Mouse (Mus musculus) hindbrain, embryonic 16.5 days (tissue): ENCODE data around the gene C1qa. TPM values are rescaled to one million over a fixed set of nuclear protein-coding genes. Genes with fewer than 3 reads are reported as not detected.

Source experiments
- ATAC-seq: fragments of 200-750 bp; cut with Nextera tagmentation; 2 replicates; pipeline ENCODE4 v1.8.0; 2017; ENCODE audit warnings: moderate TSS enrichment, moderate library complexity
- H3K27ac ChIP-seq: fragments of 300-500 bp; sonication (generic); 2 replicates; pipeline ENCODE4 v1.5.1; 2014; ENCODE audit warnings: low read depth, mild to moderate bottlenecking, control low read depth, low read length, moderate library complexity
- H3K27me3 ChIP-seq: fragments of 300-500 bp; sonication (generic); replicated peaks from 2 replicates; pipeline ENCODE4 v1.6.1; 2014; ENCODE audit warnings: low read length; ENCODE audit not compliant: control insufficient read depth, insufficient read depth
- H3K36me3 ChIP-seq: fragments of 300-500 bp; sonication (generic); 2 replicates; pipeline ENCODE4 v1.6.1; 2014; ENCODE audit warnings: mild to moderate bottlenecking, low read length, moderate library complexity, mixed read lengths; ENCODE audit not compliant: control insufficient read depth, insufficient read depth
- H3K4me1 ChIP-seq: fragments of 300-500 bp; sonication (generic); 2 replicates; pipeline ENCODE4 v1.6.1; 2014; ENCODE audit warnings: low read depth, low read length; ENCODE audit not compliant: control insufficient read depth, insufficient read depth
- H3K4me2 ChIP-seq: fragments of 300-500 bp; sonication (generic); 2 replicates; pipeline ENCODE4 v1.6.1; 2014; ENCODE audit warnings: mild to moderate bottlenecking, low read length, control low read depth, moderate library complexity
- H3K4me3 ChIP-seq: fragments of 300-500 bp; sonication (generic); 2 replicates; pipeline ENCODE4 v1.5.1; 2014; ENCODE audit warnings: mild to moderate bottlenecking, low read length, control low read depth, moderate library complexity
- H3K9ac ChIP-seq: fragments of 300-500 bp; sonication (generic); 2 replicates; pipeline ENCODE4 v1.6.1; 2014; ENCODE audit warnings: low read depth, mild to moderate bottlenecking, control low read depth, low read length, moderate library complexity
- H3K9me3 ChIP-seq: fragments of 300-500 bp; sonication (generic); 2 replicates; pipeline ENCODE4 v1.6.1; 2014; ENCODE audit warnings: mild to moderate bottlenecking, low read length, moderate library complexity; ENCODE audit not compliant: control insufficient read depth
- WGBS: fragments of 180-500 bp; shearing (Covaris S2); extraction: QIAGEN DNeasy Blood & Tissue Kit; methylation state at CpG from one replicate; pipeline ENCODE4 v1.1.7; 2014; 5-methylcytosine and 5-hydroxymethylcytosine counted together
- polyA plus RNA-seq: library from polyadenylated mRNA; unstranded; fragments of >200 nt; fragmentation: Nextera tagmentation; extraction: Ambion mirVana; gene quantifications from 2 replicates; pipeline ENCODE4 v1.2.1, GENCODE M21; 2015

C1qa gene
- polyA plus RNA-seq, 1 experiment from 2014 or later: 36.8 TPM

- no peak for ATAC-seq
- Histone ChIP-seq H3K36me3 (peaks cover 6% of the 10 kb centered on the region; the same call in 1 of the 2 replicates), H3K9ac (no peak overlapping the region), H3K27me3 (no peaks in the 10 kb centered on the region), H3K9me3 (no peaks in the 10 kb centered on the region), H3K4me3 (no peak overlapping the region), H3K27ac (no peak overlapping the region), H3K4me1 (peaks cover 7% of the 10 kb centered on the region), H3K4me2 (no peak overlapping the region)
- WGBS: 90% methylated on average over 8 of the region's 8 CpGs
Measured at GRCm38 (mm10) chr4:136930474-136930873, 31.9 kb upstream of the C1qa start.

DNA sequence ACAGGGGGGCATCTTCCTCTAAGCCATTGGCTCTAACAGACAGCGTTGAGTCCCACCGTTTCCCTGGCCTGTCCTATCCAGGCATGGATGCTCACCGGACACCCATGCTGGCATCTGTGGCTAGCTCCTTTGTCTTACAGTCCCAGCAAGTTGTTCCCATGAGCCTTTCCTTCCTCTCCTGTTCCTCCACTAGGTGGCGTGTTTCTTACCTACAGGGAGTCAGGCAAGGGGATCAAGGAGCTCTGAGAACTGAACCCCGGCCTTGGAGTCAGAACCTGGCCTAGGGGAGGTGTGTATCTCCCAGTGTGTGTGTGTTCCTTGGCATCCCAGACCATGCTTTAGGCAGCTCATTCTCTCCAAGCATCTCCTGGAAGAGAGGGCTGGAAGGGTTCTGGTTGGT, 30.3 kb upstream of the C1qa start:
- H3K4me2 ChIP-seq: no peak overlapping the region

DNA sequence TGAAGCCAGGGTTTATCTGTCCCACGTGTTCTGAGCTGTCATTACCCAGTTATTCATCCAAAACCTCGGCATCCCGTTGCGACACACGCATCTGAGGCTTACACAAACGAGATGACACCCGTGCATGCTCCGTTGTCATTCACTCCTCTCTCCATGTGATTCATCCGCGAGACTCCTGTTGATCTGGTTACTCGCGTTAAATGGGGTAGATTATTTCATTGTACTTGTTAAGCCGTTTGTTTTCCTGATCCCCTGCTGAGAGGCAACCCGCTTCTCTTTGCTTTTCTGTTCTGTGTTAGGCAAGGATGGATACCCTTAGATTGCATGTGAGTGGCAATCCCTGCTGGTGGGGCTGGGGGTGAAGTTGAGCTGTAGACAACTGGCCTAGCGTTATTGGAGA, 27.2 kb upstream of the C1qa start:
- H3K27me3 ChIP-seq: no peaks in the 10 kb centered on the region; the same call in none of the 2 replicates
- 6% methylated on average over 15 of the region's 15 CpGs for WGBS
- H3K27ac ChIP-seq: no peak overlapping the region
- H3K36me3 ChIP-seq: no peaks in the 10 kb centered on the region
- no peak overlapping the region for H3K9ac ChIP-seq
- no peak overlapping the region for H3K4me3 ChIP-seq
- 0 out of 2 replicates have a peak overlapping the region, but pooled peaks have one; percentile 2 for H3K4me2 ChIP-seq
- ATAC-seq: no peak
- peaks cover 4% of the 10 kb centered on the region; the same call in 1 of the 2 replicates for H3K4me1 ChIP-seq
- H3K9me3 ChIP-seq: no peaks in the 10 kb centered on the region

More for the DNA sequence above, 30.3 kb upstream of the C1qa start:
- Histone ChIP-seq H3K9me3 (no peaks in the 10 kb centered on the region), H3K4me3 (no peak overlapping the region), H3K27ac (no peak overlapping the region), H3K4me1 (peaks cover 4% of the 10 kb centered on the region; the same call in 1 of the 2 replicates), H3K9ac (no peak overlapping the region), H3K27me3 (no peaks in the 10 kb centered on the region; the same call in none of the 2 replicates), H3K36me3 (peaks cover 6% of the 10 kb centered on the region; the same call in 1 of the 2 replicates)
- no peak for ATAC-seq
- 8% methylated on average over 5 of the region's 5 CpGs for WGBS

DNA sequence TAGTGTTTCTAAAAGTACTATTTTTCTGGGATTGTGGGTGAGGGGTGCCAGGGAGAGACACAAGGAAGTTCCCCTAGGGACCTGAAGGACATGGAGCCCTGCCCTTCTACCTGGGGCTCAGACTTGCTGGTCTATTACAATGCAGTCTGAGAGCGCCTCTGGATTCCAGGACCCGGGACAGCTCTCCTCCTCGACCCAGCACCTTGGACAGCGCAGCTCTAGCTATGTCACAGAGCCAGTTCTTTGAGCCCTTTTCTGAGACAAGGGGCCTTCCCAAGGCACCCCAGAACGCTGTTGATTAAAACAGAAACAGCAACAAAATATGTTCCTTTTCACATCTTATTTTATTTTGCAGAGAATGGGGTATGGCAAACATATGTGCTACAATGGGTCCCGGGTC, 25.9 kb upstream of the C1qa start:
- Histone ChIP-seq H3K27me3 (no peaks in the 10 kb centered on the region; the same call in none of the 2 replicates), H3K9ac (no peak overlapping the region), H3K4me3 (no peak overlapping the region), H3K9me3 (no peaks in the 10 kb centered on the region), H3K4me1 (peaks cover 4% of the 10 kb centered on the region; the same call in 1 of the 2 replicates), H3K27ac (no peak overlapping the region), H3K36me3 (no peaks in the 10 kb centered on the region), H3K4me2 (no peak overlapping the region)
- WGBS: 12% methylated on average over 6 of the region's 6 CpGs
- no peak for ATAC-seq

DNA sequence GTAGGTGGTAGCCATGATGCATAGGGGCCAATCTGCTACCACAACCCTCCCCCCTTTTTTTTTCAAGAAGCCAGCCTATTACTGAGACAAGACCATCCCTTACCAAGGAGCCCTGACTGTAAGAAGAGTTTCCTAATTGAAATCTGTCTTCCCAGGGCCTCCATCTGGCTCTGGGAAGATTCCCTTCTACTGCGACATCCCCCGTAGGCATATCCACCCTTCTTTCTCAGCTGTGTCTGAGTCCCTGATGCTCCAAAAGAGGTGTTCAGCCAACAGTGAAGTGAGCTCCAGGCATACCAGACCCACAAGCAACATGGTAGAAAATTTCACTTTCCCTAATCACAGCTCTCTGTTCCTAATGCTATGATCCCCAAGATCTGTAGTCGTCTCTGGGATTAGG, 20.9 kb upstream of the C1qa start:
- no peak for ATAC-seq
- H3K4me3 ChIP-seq: no peak overlapping the region
- WGBS: 77% methylated on average over 3 of the region's 3 CpGs

GRCm38 (mm10) chr4:136918834-136919233, 20.2 kb upstream of the C1qa start:
- Histone ChIP-seq H3K4me2 (no peak overlapping the region), H3K4me3 (no peak overlapping the region), H3K27ac (no peak overlapping the region), H3K9ac (no peak overlapping the region), H3K4me1 (peaks cover 13% of the 10 kb centered on the region), H3K36me3 (no peaks in the 10 kb centered on the region), H3K27me3 (no peaks in the 10 kb centered on the region; the same call in 1 of the 2 replicates), H3K9me3 (no peaks in the 10 kb centered on the region)
- WGBS: 83% methylated on average over 8 of the region's 8 CpGs
- no peak for ATAC-seq

More for the DNA sequence above, 20.9 kb upstream of the C1qa start:
- Histone ChIP-seq H3K36me3 (no peaks in the 10 kb centered on the region), H3K9me3 (no peaks in the 10 kb centered on the region), H3K4me2 (no peak overlapping the region), H3K4me1 (peaks cover 13% of the 10 kb centered on the region), H3K27ac (no peak overlapping the region), H3K9ac (no peak overlapping the region), H3K27me3 (no peaks in the 10 kb centered on the region; the same call in none of the 2 replicates)

- no peak overlapping the region for H3K4me3 ChIP-seq
- peak; percentile 10; the same call in 1 of the 2 replicates for ATAC-seq
- no peak overlapping the region for H3K9ac ChIP-seq
- WGBS: 24% methylated on average over 7 of the region's 7 CpGs
- H3K36me3 ChIP-seq: no peaks in the 10 kb centered on the region
- H3K4me2 ChIP-seq: no peak overlapping the region
- peaks cover 13% of the 10 kb centered on the region for H3K4me1 ChIP-seq
- H3K27ac ChIP-seq: peak overlapping the region; percentile 31; the same call in 1 of the 2 replicates
- H3K9me3 ChIP-seq: no peaks in the 10 kb centered on the region
- no peaks in the 10 kb centered on the region for H3K27me3 ChIP-seq
Measured at GRCm38 (mm10) chr4:136917165-136917524, 18.5 kb upstream of the C1qa start.

- no peak overlapping the region for H3K9ac ChIP-seq
- H3K36me3 ChIP-seq: no peaks in the 10 kb centered on the region
- peaks cover 16% of the 10 kb centered on the region for H3K4me1 ChIP-seq
- no peaks in the 10 kb centered on the region for H3K27me3 ChIP-seq
- H3K4me3 ChIP-seq: no peak overlapping the region
- no peak overlapping the region for H3K4me2 ChIP-seq
- 42% methylated on average over 20 of the region's 20 CpGs for WGBS
- ATAC-seq: peak; percentile 44
- H3K27ac ChIP-seq: peak overlapping the region; percentile 51
- no peaks in the 10 kb centered on the region for H3K9me3 ChIP-seq
Measured at GRCm38 (mm10) chr4:136916359-136917164, 18.0 kb upstream of the C1qa start.

DNA sequence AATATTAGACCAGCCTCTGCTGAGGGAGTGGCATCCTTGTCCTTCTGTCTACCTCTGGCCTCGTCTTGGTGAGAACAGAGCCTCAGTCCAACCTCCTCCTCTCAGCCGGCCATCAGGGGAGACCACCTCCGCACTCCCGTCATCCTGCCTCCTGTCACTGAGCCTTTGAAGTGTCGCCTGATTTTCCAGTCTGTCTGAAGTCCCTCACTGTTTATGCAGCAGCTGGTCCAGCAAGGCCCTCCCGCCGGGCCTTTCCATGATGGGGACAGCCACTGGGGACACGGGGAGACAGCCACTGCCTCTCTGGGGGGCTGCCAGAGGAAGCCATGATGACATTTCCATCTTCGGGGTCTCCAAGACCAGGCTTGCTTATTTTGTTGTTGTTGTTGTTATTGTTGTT, 14.2 kb upstream of the C1qa start:
- 9% methylated on average over 9 of the region's 9 CpGs for WGBS
- H3K9ac ChIP-seq: no peak overlapping the region
- no peak for ATAC-seq
- no peak overlapping the region for H3K27ac ChIP-seq
- no peaks in the 10 kb centered on the region; the same call in 1 of the 2 replicates for H3K27me3 ChIP-seq
- H3K36me3 ChIP-seq: no peaks in the 10 kb centered on the region
- H3K9me3 ChIP-seq: no peaks in the 10 kb centered on the region
- no peak overlapping the region for H3K4me2 ChIP-seq
- H3K4me3 ChIP-seq: no peak overlapping the region
- H3K4me1 ChIP-seq: peaks cover 24% of the 10 kb centered on the region
